Mouse (Mus musculus): ENCODE results near the gene Kcnj12. TPM values are rescaled to one million over a fixed set of nuclear protein-coding genes. Genes with fewer than 3 reads are reported as not detected.

Kcnj12 gene
- polyA plus RNA-seq, 1 experiment from 2014 or later, result 0.61 TPM

- ATAC-seq (no peak; the same call in 1 of the 2 replicates), DNase-seq (ENCODE audit: low spot score) (no peak)
- Histone ChIP-seq H3K9me3 (ENCODE audit: low read length) (no peaks in the 10 kb centered on the region), H3K36me3 (ENCODE audit: insufficient read depth, low read length) (no peaks in the 10 kb centered on the region), H3K27ac (ENCODE audit: low read length) (no peak overlapping the region), H3K27me3 (replicated peaks; ENCODE audit: insufficient read depth, low read length) (peaks cover 13% of the 10 kb centered on the region; the same call in 1 of the 2 replicates), H3K9ac (replicated peaks; ENCODE audit: low read depth) (no peak overlapping the region), H3K4me3 (ENCODE audit: low read depth, low read length) (no peak overlapping the region), H3K4me1 (ENCODE audit: insufficient read depth, low read depth, low read length) (no peaks in the 10 kb centered on the region), H3K4me2 (replicated peaks; ENCODE audit: low read depth, low read length) (no peak overlapping the region)
- 55% methylated on average over 11 of the region's 11 CpGs for WGBS
- TF ChIP-seq CTCF (IDR thresholded peaks at IDR 0.05), result no peak
- TF ChIP-seq EP300 (IDR thresholded peaks at IDR 0.05), result no peak
Observed at GRCm38 (mm10) chr11:61028211-61028950, 6.0 kb downstream of the Kcnj12 start.

- H3K27me3 ChIP-seq (replicated peaks; ENCODE audit: insufficient read depth, low read length), result 0 out of 2 replicates have a peak, but pooled peaks cover 6% of the 10 kb centered on the region
- WGBS, result 46% methylated on average over 4 of the region's 4 CpGs
- no peak for DNase-seq (ENCODE audit: low spot score)
Observed at GRCm38 (mm10) chr11:61029116-61029740, 6.9 kb downstream of the Kcnj12 start.

GRCm38 (mm10) chr11:61029864-61030595 lies 7.7 kb downstream of the Kcnj12 start:
- TF ChIP-seq EP300 (IDR thresholded peaks at IDR 0.05), result no peak
- TF ChIP-seq CTCF (IDR thresholded peaks at IDR 0.05), result no peak
- DNase-seq (ENCODE audit: low spot score) (no peak), ATAC-seq (no peak)
- WGBS, result 79% methylated on average over 7 of the region's 7 CpGs
- Histone ChIP-seq H3K4me3 (ENCODE audit: low read depth, low read length) (no peak overlapping the region), H3K4me1 (ENCODE audit: insufficient read depth, low read depth, low read length) (no peaks in the 10 kb centered on the region), H3K4me2 (replicated peaks; ENCODE audit: low read depth, low read length) (no peak overlapping the region), H3K27me3 (replicated peaks; ENCODE audit: insufficient read depth, low read length) (0 out of 2 replicates have a peak, but pooled peaks cover 2% of the 10 kb centered on the region), H3K9me3 (ENCODE audit: low read length) (no peaks in the 10 kb centered on the region), H3K9ac (replicated peaks; ENCODE audit: low read depth) (no peak overlapping the region), H3K36me3 (ENCODE audit: insufficient read depth, low read length) (no peaks in the 10 kb centered on the region), H3K27ac (ENCODE audit: low read length) (no peak overlapping the region)

More at GRCm38 (mm10) chr11:61029116-61029740, 6.9 kb downstream of the Kcnj12 start:
- TF ChIP-seq EP300 (IDR thresholded peaks at IDR 0.05), result no peak
- TF ChIP-seq CTCF (IDR thresholded peaks at IDR 0.05), result no peak
- ATAC-seq, result no peak
- Histone ChIP-seq H3K27ac (ENCODE audit: low read length) (no peak overlapping the region), H3K4me3 (ENCODE audit: low read depth, low read length) (no peak overlapping the region), H3K9ac (replicated peaks; ENCODE audit: low read depth) (no peak overlapping the region), H3K4me1 (ENCODE audit: insufficient read depth, low read depth, low read length) (no peaks in the 10 kb centered on the region), H3K4me2 (replicated peaks; ENCODE audit: low read depth, low read length) (no peak overlapping the region), H3K9me3 (ENCODE audit: low read length) (no peaks in the 10 kb centered on the region), H3K36me3 (ENCODE audit: insufficient read depth, low read length) (no peaks in the 10 kb centered on the region)

GRCm38 (mm10) chr11:61031137-61031536 lies 8.8 kb downstream of the Kcnj12 start:
- H3K4me1 ChIP-seq (ENCODE audit: insufficient read depth, low read depth, low read length), result no peaks in the 10 kb centered on the region
- H3K27me3 ChIP-seq (replicated peaks; ENCODE audit: insufficient read depth, low read length), result no peaks in the 10 kb centered on the region
- no peak for ATAC-seq
- no peak overlapping the region for H3K9ac ChIP-seq (replicated peaks; ENCODE audit: low read depth)
- H3K4me2 ChIP-seq (replicated peaks; ENCODE audit: low read depth, low read length), result no peak overlapping the region
- no peak for DNase-seq (ENCODE audit: low spot score)
- no peaks in the 10 kb centered on the region for H3K9me3 ChIP-seq (ENCODE audit: low read length)
- 90% methylated on average over 7 of the region's 7 CpGs for WGBS
- TF ChIP-seq CTCF (IDR thresholded peaks at IDR 0.05) (no peak), EP300 (IDR thresholded peaks at IDR 0.05) (no peak)
- no peaks in the 10 kb centered on the region for H3K36me3 ChIP-seq (ENCODE audit: insufficient read depth, low read length)
- no peak overlapping the region for H3K27ac ChIP-seq (ENCODE audit: low read length)
- no peak overlapping the region for H3K4me3 ChIP-seq (ENCODE audit: low read depth, low read length)

GRCm38 (mm10) chr11:61031658-61032445 lies 9.5 kb downstream of the Kcnj12 start:
- no peaks in the 10 kb centered on the region for H3K9me3 ChIP-seq (ENCODE audit: low read length)
- no peaks in the 10 kb centered on the region for H3K27me3 ChIP-seq (replicated peaks; ENCODE audit: insufficient read depth, low read length)
- DNase-seq (ENCODE audit: low spot score) (no peak), ATAC-seq (no peak)
- H3K9ac ChIP-seq (replicated peaks; ENCODE audit: low read depth), result no peak overlapping the region
- H3K36me3 ChIP-seq (ENCODE audit: insufficient read depth, low read length), result no peaks in the 10 kb centered on the region
- WGBS, result 69% methylated on average over 5 of the region's 5 CpGs
- no peak for TF ChIP-seq EP300 (IDR thresholded peaks at IDR 0.05)
- no peak for TF ChIP-seq CTCF (IDR thresholded peaks at IDR 0.05)
- H3K4me3 ChIP-seq (ENCODE audit: low read depth, low read length), result no peak overlapping the region
- no peak overlapping the region for H3K27ac ChIP-seq (ENCODE audit: low read length)
- no peaks in the 10 kb centered on the region for H3K4me1 ChIP-seq (ENCODE audit: insufficient read depth, low read depth, low read length)
- no peak overlapping the region for H3K4me2 ChIP-seq (replicated peaks; ENCODE audit: low read depth, low read length)
